Mouse (Mus musculus) lung, adult 2 months (tissue): ENCODE data around the gene Ovol2.

Experiments used
- CTCF ChIP-seq: fragments of 200-500 bp; IDR thresholded peaks from 2 replicates; pipeline ENCODE4 v1.5.1; 2011; ENCODE audit warnings: mild to moderate bottlenecking, low read length, control low read depth; ENCODE audit not compliant: insufficient read depth
- POLR2A ChIP-seq: fragments of 200-500 bp; IDR thresholded peaks from 2 replicates; pipeline ENCODE4 v1.6.1; 2011; ENCODE audit warnings: low read depth, mild to moderate bottlenecking, control low read depth, low read length, borderline replicate concordance; ENCODE audit errors: extremely low read depth

- TF ChIP-seq POLR2A: no peak
- no peak for TF ChIP-seq CTCF
Measured at GRCm38 (mm10) chr2:144330352-144330959, 1.5 kb downstream of the Ovol2 start.
